Mouse (Mus musculus) hindbrain, embryonic 14.5 days (tissue): ENCODE results near the gene Sfta2. TPM values are rescaled to one million over a fixed set of nuclear protein-coding genes. Genes with fewer than 3 reads are reported as not detected.
A peak's percentile ranks its signal among the peaks of the same experiment; 100 is the strongest.

ENCODE experiments used
- ATAC-seq: fragments of 200-750 bp; cut with Nextera tagmentation; 2 replicates; pipeline ENCODE4 v1.8.0; 2017; ENCODE audit warnings: moderate number of reproducible peaks, mild to moderate bottlenecking, moderate TSS enrichment, moderate library complexity; ENCODE audit not compliant: low FRiP score
- DNase-seq: peaks from one replicate; pipeline ENCODE4 v3.0.0-alpha.2; 2015; ENCODE audit warnings: low spot score
- H3K27ac ChIP-seq: fragments of 300-500 bp; sonication (generic); 2 replicates; pipeline ENCODE4 v1.5.1; 2014; ENCODE audit warnings: mild to moderate bottlenecking, moderate library complexity
- H3K27me3 ChIP-seq: fragments of 300-500 bp; sonication (generic); 2 replicates; pipeline ENCODE4 v1.6.1; 2014; ENCODE audit warnings: mild to moderate bottlenecking, low read length, mixed read lengths; ENCODE audit not compliant: control insufficient read depth, insufficient read depth
- H3K36me3 ChIP-seq: fragments of 300-500 bp; sonication (generic); replicated peaks from 2 replicates; pipeline ENCODE4 v1.6.1; 2014; ENCODE audit not compliant: control insufficient read depth, insufficient read depth
- H3K4me1 ChIP-seq: fragments of 300-500 bp; sonication (generic); replicated peaks from 2 replicates; pipeline ENCODE4 v1.6.1; 2014; ENCODE audit warnings: antibody characterized with exemption, low read length, mixed read lengths; ENCODE audit not compliant: control insufficient read depth, insufficient read depth
- H3K4me2 ChIP-seq: fragments of 300-500 bp; sonication (generic); replicated peaks from 2 replicates; pipeline ENCODE4 v1.6.1; 2014; ENCODE audit warnings: mild to moderate bottlenecking, moderate library complexity
- H3K4me3 ChIP-seq: fragments of 300-500 bp; sonication (generic); replicated peaks from 2 replicates; pipeline ENCODE4 v1.5.1; 2014; ENCODE audit warnings: mild to moderate bottlenecking, low read length
- H3K9ac ChIP-seq: fragments of 300-500 bp; sonication (generic); 2 replicates; pipeline ENCODE4 v1.6.1; 2014
- H3K9me3 ChIP-seq: fragments of 300-500 bp; sonication (generic); 2 replicates; pipeline ENCODE4 v1.6.1; 2016; ENCODE audit warnings: low read length; ENCODE audit not compliant: control insufficient read depth
- WGBS: fragments of 180-500 bp; shearing (Covaris S2); extraction: QIAGEN DNeasy Blood & Tissue Kit; methylation state at CpG from one replicate; pipeline ENCODE4 v1.1.7; 2014; 5-methylcytosine and 5-hydroxymethylcytosine counted together
- polyA plus RNA-seq: library from polyadenylated mRNA; unstranded; fragments of >200 nt; fragmentation: Nextera tagmentation; extraction: Ambion mirVana; gene quantifications from 2 replicates; pipeline ENCODE4 v1.2.1, GENCODE M21; 2014

Sfta2 gene
- polyA plus RNA-seq, 1 experiment from 2014 or later = not detected

- no peaks in the 10 kb centered on the region for H3K9me3 ChIP-seq
- H3K9ac ChIP-seq = no peak overlapping the region
- H3K27ac ChIP-seq = no peak overlapping the region
- H3K4me3 ChIP-seq = no peak overlapping the region
- ATAC-seq = no peak
- no peaks in the 10 kb centered on the region for H3K27me3 ChIP-seq
- no peak for DNase-seq
- H3K4me2 ChIP-seq = no peak overlapping the region
- H3K36me3 ChIP-seq = peaks cover 25% of the 10 kb centered on the region
- 88% methylated on average over 2 of the region's 2 CpGs for WGBS
- no peaks in the 10 kb centered on the region for H3K4me1 ChIP-seq
Measured at GRCm38 (mm10) chr17:35653086-35653485, 51.7 kb downstream of the Sfta2 start.

- no peak for ATAC-seq
- no peak for DNase-seq
- Histone ChIP-seq H3K4me2 (peak overlapping the region; percentile 96; the same call in 1 of the 2 replicates), H3K9me3 (no peaks in the 10 kb centered on the region), H3K4me3 (no peak overlapping the region), H3K4me1 (peaks cover 14% of the 10 kb centered on the region; the same call in 1 of the 2 replicates), H3K27me3 (no peaks in the 10 kb centered on the region), H3K27ac (no peak overlapping the region), H3K36me3 (peaks cover 24% of the 10 kb centered on the region), H3K9ac (0 out of 2 replicates have a peak overlapping the region, but pooled peaks have one; percentile 75)
- 81% methylated on average over 17 of the region's 17 CpGs for WGBS
Measured at GRCm38 (mm10) chr17:35665957-35666515, 64.7 kb downstream of the Sfta2 start.

- no peaks in the 10 kb centered on the region for H3K27me3 ChIP-seq
- H3K36me3 ChIP-seq = peaks cover 16% of the 10 kb centered on the region
- H3K9me3 ChIP-seq = no peaks in the 10 kb centered on the region
- ATAC-seq (peak; percentile 46; the same call in 1 of the 2 replicates), DNase-seq (no peak)
- WGBS = 5% methylated on average over 13 of the region's 13 CpGs
- peak overlapping the region; percentile 96 for H3K4me2 ChIP-seq
- H3K9ac ChIP-seq = peak overlapping the region; percentile 75
- peaks cover 14% of the 10 kb centered on the region; the same call in 1 of the 2 replicates for H3K4me1 ChIP-seq
- peak overlapping the region; percentile 71 for H3K4me3 ChIP-seq
- peak overlapping the region; percentile 80 for H3K27ac ChIP-seq
Measured at GRCm38 (mm10) chr17:35666851-35667256, 65.5 kb downstream of the Sfta2 start.

GRCm38 (mm10) chr17:35667334-35668065 lies 66.2 kb downstream of the Sfta2 start, which contains the start of gene Vars2:
Vars2 (minus strand) TSS chr17:35667592.
- DNase-seq (peak; percentile 99), ATAC-seq (peak; percentile 91)
- Histone ChIP-seq H3K9ac (peak within 1 kb of the TSS; percentile 75), H3K4me2 (peak within 1 kb of the TSS; percentile 96), H3K27ac (peak within 1 kb of the TSS; percentile 80), H3K36me3 (peaks cover 14% of the 10 kb centered on the region), H3K9me3 (no peaks in the 10 kb centered on the region), H3K4me1 (peaks cover 14% of the 10 kb centered on the region; the same call in 1 of the 2 replicates), H3K27me3 (no peaks in the 10 kb centered on the region), H3K4me3 (peak within 1 kb of the TSS; percentile 71)
- under 1% methylated on average over 61 of the region's 61 CpGs for WGBS

- WGBS = 94% methylated on average over 9 of the region's 9 CpGs
- no peak for DNase-seq
Measured at GRCm38 (mm10) chr17:35669731-35670130, 68.4 kb downstream of the Sfta2 start.

GRCm38 (mm10) chr17:35671846-35672245 lies 70.5 kb downstream of the Sfta2 start:
- WGBS = 93% methylated on average over 6 of the region's 6 CpGs
- H3K36me3 ChIP-seq = 0 out of 2 replicates have a peak, but pooled peaks cover 4% of the 10 kb centered on the region

More at GRCm38 (mm10) chr17:35669731-35670130, 68.4 kb downstream of the Sfta2 start:
- Histone ChIP-seq H3K4me1 (peaks cover 21% of the 10 kb centered on the region; the same call in 1 of the 2 replicates), H3K4me2 (no peak overlapping the region), H3K9ac (no peak overlapping the region), H3K27ac (no peak overlapping the region), H3K27me3 (no peaks in the 10 kb centered on the region), H3K4me3 (no peak overlapping the region), H3K36me3 (0 out of 2 replicates have a peak, but pooled peaks cover 4% of the 10 kb centered on the region), H3K9me3 (no peaks in the 10 kb centered on the region)
- ATAC-seq = no peak

GRCm38 (mm10) chr17:35672527-35672926 lies 71.2 kb downstream of the Sfta2 start:
- Histone ChIP-seq H3K4me2 (peak overlapping the region; percentile 75), H3K27ac (no peak overlapping the region), H3K4me1 (peaks cover 13% of the 10 kb centered on the region; the same call in 1 of the 2 replicates), H3K4me3 (no peak overlapping the region; the same call in 1 of the 2 replicates), H3K9me3 (no peaks in the 10 kb centered on the region), H3K9ac (peak overlapping the region; percentile 78), H3K27me3 (no peaks in the 10 kb centered on the region), H3K36me3 (0 out of 2 replicates have a peak, but pooled peaks cover 4% of the 10 kb centered on the region)
- 92% methylated on average over 6 of the region's 6 CpGs for WGBS
- DNase-seq = no peak
- ATAC-seq = no peak

More at GRCm38 (mm10) chr17:35671846-35672245, 70.5 kb downstream of the Sfta2 start:
- Histone ChIP-seq H3K9ac (no peak overlapping the region), H3K4me2 (no peak overlapping the region), H3K4me3 (no peak overlapping the region), H3K4me1 (peaks cover 16% of the 10 kb centered on the region; the same call in 1 of the 2 replicates), H3K27ac (no peak overlapping the region), H3K9me3 (no peaks in the 10 kb centered on the region), H3K27me3 (no peaks in the 10 kb centered on the region)
- no peak for ATAC-seq
- no peak for DNase-seq

GRCm38 (mm10) chr17:35673416-35674035 lies 72.2 kb downstream of the Sfta2 start, which contains the start of gene Gtf2h4:
Gtf2h4 (minus strand) TSS chr17:35673739.
- DNase-seq (peak; percentile 96), ATAC-seq (peak; percentile 97)
- H3K4me2 ChIP-seq = peak within 1 kb of the TSS; percentile 75
- WGBS = 2% methylated on average over 23 of the region's 23 CpGs
- peak within 1 kb of the TSS; percentile 61 for H3K4me3 ChIP-seq
- peak within 1 kb of the TSS; percentile 78 for H3K9ac ChIP-seq
- 0 out of 2 replicates have a peak within 1 kb of the TSS, but pooled peaks have one; percentile 14 for H3K27ac ChIP-seq
- H3K9me3 ChIP-seq = no peaks in the 10 kb centered on the region
- H3K27me3 ChIP-seq = no peaks in the 10 kb centered on the region
- H3K4me1 ChIP-seq = peaks cover 7% of the 10 kb centered on the region; the same call in 1 of the 2 replicates
- H3K36me3 ChIP-seq = 0 out of 2 replicates have a peak, but pooled peaks cover 4% of the 10 kb centered on the region
